Mouse (Mus musculus) heart, embryonic 15.5 days (tissue): ENCODE results near the gene Keap1. TPM values are rescaled to one million over a fixed set of nuclear protein-coding genes. Genes with fewer than 3 reads are reported as not detected.

Experiments
- ATAC-seq: fragments of 200-750 bp; cut with Nextera tagmentation; replicated peaks from 2 replicates; pipeline ENCODE4 v1.8.0; 2017; ENCODE audit warnings: low read depth, moderate TSS enrichment; ENCODE audit not compliant: insufficient number of reproducible peaks, insufficient read depth, low FRiP score
- H3K27ac ChIP-seq: fragments of 300-500 bp; sonication (generic); 2 replicates; pipeline ENCODE4 v1.5.1; 2015; ENCODE audit warnings: mild to moderate bottlenecking, inconsistent platforms
- H3K27me3 ChIP-seq: fragments of 300-500 bp; sonication (generic); 2 replicates; pipeline ENCODE4 v1.6.1; 2015; ENCODE audit warnings: inconsistent platforms
- H3K36me3 ChIP-seq: fragments of 300-500 bp; sonication (generic); 2 replicates; pipeline ENCODE4 v1.6.1; 2015; ENCODE audit warnings: mild to moderate bottlenecking, inconsistent platforms
- H3K4me1 ChIP-seq: fragments of 300-500 bp; sonication (generic); replicated peaks from 2 replicates; pipeline ENCODE4 v1.6.1; 2015; ENCODE audit warnings: inconsistent platforms
- H3K4me2 ChIP-seq: fragments of 300-500 bp; sonication (generic); 2 replicates; pipeline ENCODE4 v1.6.1; 2015; ENCODE audit warnings: inconsistent platforms, mild to moderate bottlenecking, moderate library complexity
- H3K4me3 ChIP-seq: fragments of 300-500 bp; sonication (generic); 2 replicates; pipeline ENCODE4 v1.5.1; 2015; ENCODE audit warnings: mild to moderate bottlenecking, inconsistent platforms
- H3K9ac ChIP-seq: fragments of 300-500 bp; sonication (generic); 2 replicates; pipeline ENCODE4 v1.6.1; 2015; ENCODE audit warnings: mild to moderate bottlenecking, inconsistent platforms
- H3K9me3 ChIP-seq: fragments of 300-500 bp; sonication (generic); replicated peaks from 2 replicates; pipeline ENCODE4 v1.6.1; 2016; ENCODE audit warnings: inconsistent platforms
- WGBS: fragments of 180-500 bp; shearing (Covaris S2); methylation state at CpG from one replicate; pipeline ENCODE4 v1.1.7; 2015; ENCODE audit warnings: mixed read lengths; 5-methylcytosine and 5-hydroxymethylcytosine counted together
- polyA plus RNA-seq: library from polyadenylated mRNA; unstranded; fragments of >200 nt; fragmentation: Nextera tagmentation; extraction: Ambion mirVana; gene quantifications from 2 replicates; pipeline ENCODE4 v1.2.1, GENCODE M21; 2015

The Keap1 gene
- 43.4 and 56.9 TPM in 2 replicates for polyA plus RNA-seq

DNA sequence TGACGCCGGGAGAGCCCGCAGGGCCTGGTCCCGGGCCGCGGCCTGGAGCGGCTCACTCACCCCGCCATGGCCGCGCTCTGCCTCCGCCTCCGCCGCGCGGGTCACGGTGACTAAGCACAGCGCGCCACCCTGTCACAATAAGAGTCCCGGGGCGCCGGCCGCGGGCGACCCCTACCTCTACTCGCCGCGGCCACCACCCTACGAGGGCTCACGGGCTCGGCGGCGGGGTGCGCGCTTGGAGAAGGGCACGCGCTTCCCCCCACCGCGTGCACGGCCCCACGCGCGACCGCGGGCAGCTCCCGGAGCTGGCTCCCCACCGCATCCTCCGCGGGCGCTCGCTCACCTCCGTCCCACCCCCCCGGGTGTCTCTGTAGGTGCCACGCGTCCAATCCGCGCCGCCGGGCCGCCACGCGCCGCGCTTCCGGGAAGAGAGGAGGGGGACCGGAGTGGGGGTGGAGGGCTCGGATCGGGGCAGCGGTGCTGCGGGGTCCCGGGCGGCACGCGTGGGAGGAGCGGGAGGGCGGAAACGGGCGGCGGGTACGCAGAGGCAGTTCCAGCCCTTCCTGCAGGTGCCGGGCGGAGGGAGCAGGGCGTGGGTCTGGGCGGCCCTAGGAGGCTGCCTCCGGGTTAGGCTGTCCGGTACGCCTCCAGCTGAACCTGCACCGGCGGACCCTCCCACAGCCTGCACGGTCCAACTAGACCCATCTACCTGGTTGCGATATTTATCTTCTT lies at the start of gene Keap1:
TSS of gene Keap1 (minus strand) at position 629 of the 732 bp plus-strand sequence.
- Histone ChIP-seq H3K4me3 (peak within 1 kb of the TSS; percentile 97), H3K9ac (peak within 1 kb of the TSS; percentile 100), H3K27me3 (peaks cover 15% of the 10 kb centered on the region), H3K36me3 (peaks cover 21% of the 10 kb centered on the region), H3K4me2 (peak within 1 kb of the TSS; percentile 83), H3K27ac (peak within 1 kb of the TSS; percentile 98), H3K9me3 (no peaks in the 10 kb centered on the region), H3K4me1 (peaks cover 23% of the 10 kb centered on the region)
- under 1% methylated on average over 68 of the region's 90 CpGs for WGBS
- ATAC-seq = peak; percentile 84

DNA sequence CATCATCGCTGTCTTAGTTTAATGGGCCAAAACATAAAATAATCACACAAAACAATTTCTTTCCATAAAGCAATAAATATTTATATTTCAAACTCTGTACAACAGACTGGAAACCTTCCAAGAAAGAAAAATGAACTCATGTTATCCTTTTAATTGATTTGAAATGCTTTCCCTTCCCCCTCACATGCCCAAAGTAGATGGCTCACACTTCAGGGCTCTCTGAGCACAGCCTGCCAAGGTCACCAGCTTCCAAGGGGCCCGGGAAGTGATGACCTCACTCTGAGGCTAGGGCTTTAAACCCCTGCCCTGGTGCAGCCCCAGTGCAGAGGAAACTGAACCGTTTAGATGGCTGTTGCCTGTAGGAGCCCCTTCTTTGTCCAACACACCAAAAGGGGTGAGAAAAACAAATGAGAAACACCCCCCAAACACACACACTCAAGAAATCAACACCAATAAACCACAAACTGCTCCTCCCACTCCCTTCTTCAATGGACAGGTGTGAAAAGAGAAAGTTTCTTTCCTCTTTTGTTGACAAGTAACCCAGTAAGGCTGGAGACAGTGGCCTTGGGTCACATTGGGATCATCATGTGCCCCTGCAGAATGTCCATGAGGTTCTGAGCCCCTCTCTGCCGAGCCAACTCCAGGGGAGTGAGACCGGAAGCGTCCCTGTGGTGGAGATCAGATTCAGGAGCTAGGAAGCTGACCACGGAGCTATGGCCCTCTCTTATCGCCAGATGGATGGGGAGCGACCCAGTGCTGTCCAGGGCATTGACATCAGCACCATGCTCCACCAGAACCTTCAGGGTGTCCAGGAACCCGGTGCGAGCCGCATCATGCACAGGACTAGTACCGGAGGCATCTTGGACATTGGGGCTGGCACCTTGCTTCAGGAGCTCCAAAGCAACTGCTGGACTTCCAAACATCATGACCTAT lies 49.5 kb upstream of the Keap1 start:
- Histone ChIP-seq H3K27ac (peak overlapping the region; percentile 94), H3K9ac (peak overlapping the region; percentile 49), H3K9me3 (no peaks in the 10 kb centered on the region), H3K36me3 (peaks cover 10% of the 10 kb centered on the region; the same call in 1 of the 2 replicates), H3K4me1 (peaks cover 35% of the 10 kb centered on the region), H3K4me2 (peak overlapping the region; percentile 74), H3K4me3 (peak overlapping the region; percentile 78), H3K27me3 (no peaks in the 10 kb centered on the region)
- 66% methylated on average over 13 of the region's 13 CpGs for WGBS
- no peak for ATAC-seq

- peaks cover 35% of the 10 kb centered on the region for H3K4me1 ChIP-seq
- peaks cover 14% of the 10 kb centered on the region; the same call in 1 of the 2 replicates for H3K36me3 ChIP-seq
- no peaks in the 10 kb centered on the region for H3K9me3 ChIP-seq
- H3K4me2 ChIP-seq = peak within 1 kb of the TSS; percentile 79
- no peaks in the 10 kb centered on the region for H3K27me3 ChIP-seq
- peak; percentile 71 for ATAC-seq
- peak within 1 kb of the TSS; percentile 94 for H3K27ac ChIP-seq
- under 1% methylated on average over 59 of the region's 59 CpGs for WGBS
- H3K9ac ChIP-seq = peak within 1 kb of the TSS; percentile 77
- H3K4me3 ChIP-seq = peak within 1 kb of the TSS; percentile 78
Measured at GRCm38 (mm10) chr9:21287571-21288402, 48.6 kb upstream of the Keap1 start, which contains the start of gene Kri1. Kri1 (minus strand) TSS chr9:21287969.

- 36% methylated on average over 3 of the region's 3 CpGs for WGBS
- H3K4me2 ChIP-seq = peak overlapping the region; percentile 79
- H3K9ac ChIP-seq = peak overlapping the region; percentile 77; the same call in 1 of the 2 replicates
- no peak for ATAC-seq
- H3K9me3 ChIP-seq = no peaks in the 10 kb centered on the region
- H3K36me3 ChIP-seq = peaks cover 23% of the 10 kb centered on the region
- H3K4me1 ChIP-seq = peaks cover 35% of the 10 kb centered on the region
- H3K27me3 ChIP-seq = no peaks in the 10 kb centered on the region
- no peak overlapping the region for H3K27ac ChIP-seq
- peak overlapping the region; percentile 78 for H3K4me3 ChIP-seq
Measured at GRCm38 (mm10) chr9:21286753-21287152, 47.6 kb upstream of the Keap1 start.

- Histone ChIP-seq H3K27ac (no peak overlapping the region), H3K4me1 (peaks cover 17% of the 10 kb centered on the region), H3K27me3 (no peaks in the 10 kb centered on the region), H3K4me3 (no peak overlapping the region), H3K9me3 (no peaks in the 10 kb centered on the region), H3K9ac (no peak overlapping the region), H3K4me2 (no peak overlapping the region), H3K36me3 (peaks cover 49% of the 10 kb centered on the region)
- no peak for ATAC-seq
- 83% methylated on average over 3 of the region's 3 CpGs for WGBS
Measured at GRCm38 (mm10) chr9:21283994-21284393, 44.8 kb upstream of the Keap1 start.

DNA sequence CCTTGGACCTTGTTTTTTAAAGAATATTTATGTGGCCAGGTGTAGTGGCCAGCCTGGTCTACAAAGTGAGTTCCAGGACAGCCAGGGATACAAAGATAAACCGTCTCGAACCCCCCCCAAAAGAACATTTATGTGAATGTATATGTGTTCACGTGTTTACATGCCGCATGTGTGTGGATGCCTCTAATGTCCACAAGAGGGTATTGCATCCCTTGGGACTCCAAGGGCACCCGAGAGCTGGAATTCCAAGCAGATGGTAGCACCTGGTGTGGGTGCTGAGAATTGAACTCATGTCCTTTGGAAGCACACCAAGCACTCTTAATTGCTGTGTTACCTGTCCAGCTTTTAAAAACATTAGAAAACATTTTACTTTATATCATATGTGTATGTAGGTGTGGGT lies 44.4 kb upstream of the Keap1 start:
- WGBS = 90% methylated on average over 5 of the region's 5 CpGs
- Histone ChIP-seq H3K9ac (no peak overlapping the region), H3K36me3 (peaks cover 53% of the 10 kb centered on the region)

GRCm38 (mm10) chr9:21277776-21278175 lies 38.6 kb upstream of the Keap1 start:
- Histone ChIP-seq H3K4me3 (no peak overlapping the region), H3K27ac (no peak overlapping the region), H3K4me1 (peaks cover 19% of the 10 kb centered on the region), H3K4me2 (no peak overlapping the region), H3K27me3 (no peaks in the 10 kb centered on the region), H3K9ac (no peak overlapping the region), H3K9me3 (no peaks in the 10 kb centered on the region), H3K36me3 (peaks cover 91% of the 10 kb centered on the region)
- no peak for ATAC-seq
- 90% methylated on average over 5 of the region's 5 CpGs for WGBS

More for the DNA sequence above, 44.4 kb upstream of the Keap1 start:
- no peak for ATAC-seq
- Histone ChIP-seq H3K4me2 (no peak overlapping the region), H3K4me1 (peaks cover 13% of the 10 kb centered on the region), H3K27me3 (no peaks in the 10 kb centered on the region), H3K9me3 (no peaks in the 10 kb centered on the region), H3K4me3 (no peak overlapping the region), H3K27ac (no peak overlapping the region)

GRCm38 (mm10) chr9:21276307-21276706 lies 37.1 kb upstream of the Keap1 start:
- no peak for ATAC-seq
- Histone ChIP-seq H3K36me3 (peaks cover 92% of the 10 kb centered on the region), H3K4me2 (no peak overlapping the region), H3K27ac (no peak overlapping the region), H3K27me3 (no peaks in the 10 kb centered on the region), H3K9ac (no peak overlapping the region), H3K9me3 (no peaks in the 10 kb centered on the region), H3K4me1 (peaks cover 19% of the 10 kb centered on the region), H3K4me3 (no peak overlapping the region)
- 85% methylated on average over 8 of the region's 8 CpGs for WGBS

- Histone ChIP-seq H3K4me2 (no peak overlapping the region), H3K27ac (no peak overlapping the region), H3K9ac (no peak overlapping the region), H3K4me3 (no peak overlapping the region), H3K36me3 (peaks cover 92% of the 10 kb centered on the region), H3K27me3 (no peaks in the 10 kb centered on the region), H3K9me3 (no peaks in the 10 kb centered on the region), H3K4me1 (peaks cover 19% of the 10 kb centered on the region)
- ATAC-seq = no peak
- WGBS = 82% methylated on average over 12 of the region's 12 CpGs
Measured at GRCm38 (mm10) chr9:21275727-21276126, 36.6 kb upstream of the Keap1 start.

GRCm38 (mm10) chr9:21275013-21275710 lies 36.0 kb upstream of the Keap1 start:
- no peak overlapping the region for H3K4me2 ChIP-seq
- H3K27ac ChIP-seq = peak overlapping the region; percentile 38; the same call in 1 of the 2 replicates
- ATAC-seq = no peak
- WGBS = 77% methylated on average over 7 of the region's 7 CpGs
- H3K36me3 ChIP-seq = peaks cover 93% of the 10 kb centered on the region
- no peak overlapping the region for H3K4me3 ChIP-seq
- no peak overlapping the region for H3K9ac ChIP-seq
- peaks cover 19% of the 10 kb centered on the region for H3K4me1 ChIP-seq
- H3K27me3 ChIP-seq = no peaks in the 10 kb centered on the region
- no peaks in the 10 kb centered on the region for H3K9me3 ChIP-seq
